Mouse (Mus musculus) adipose tissue, adult 10 weeks (tissue): ENCODE data around the gene Thtpa. TPM values are rescaled to one million over a fixed set of nuclear protein-coding genes. Genes with fewer than 3 reads are reported as not detected.

Experiments
- polyA plus RNA-seq: library from polyadenylated mRNA; stranded (reverse); fragments of 350-450 nt; fragmentation: Illumina TruSeq; extraction: RNeasy Lipid Tissue Mini Kit (QIAGEN cat#74804); gene quantifications from one replicate; pipeline ENCODE4 v1.2.3, GENCODE M21; 2014; ENCODE audit warnings: low read depth, low replicate concordance

Gene Thtpa
- polyA plus RNA-seq = 19.8 TPM

DNA sequence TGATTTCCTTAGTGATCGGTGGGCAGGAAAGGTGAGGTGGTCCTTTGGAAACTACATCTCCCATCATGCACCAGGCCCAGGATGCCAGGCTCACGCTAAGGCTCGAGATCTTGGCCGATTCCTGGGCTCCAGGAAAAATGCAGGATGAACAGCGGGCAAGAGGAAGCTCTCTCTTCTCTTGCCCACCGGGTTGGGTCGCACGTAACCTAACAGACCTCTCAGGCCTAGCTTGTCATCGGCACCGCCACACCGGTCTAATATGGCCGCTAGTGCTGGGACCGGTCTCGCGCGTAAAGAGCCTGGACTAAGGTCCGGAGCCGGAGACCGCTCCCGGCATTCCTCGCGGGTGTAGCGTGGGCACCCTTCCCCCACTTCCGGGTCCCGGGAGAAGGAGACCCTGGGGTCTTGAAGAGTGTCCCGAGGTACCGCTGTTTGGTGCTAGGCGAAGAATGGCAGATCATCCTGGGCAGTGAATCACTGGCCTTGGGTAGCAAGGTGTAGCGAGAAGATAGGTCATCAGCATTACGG is at the start of gene Thtpa:
TSS of gene Thtpa (plus strand) at position 81 of the 528 bp plus-strand sequence.

GRCm38 (mm10) chr14:55092011-55092577 is 2.5 kb upstream of the Thtpa start, which contains the start of gene Zfhx2:
Gene Zfhx2 (minus strand): TSS chr14:55092324.

GRCm38 (mm10) chr14:55105836-55106809 is 11.5 kb downstream of the Thtpa start, which contains the start of gene Ap1g2:
Gene Ap1g2 (minus strand): TSS chr14:55106593.

DNA sequence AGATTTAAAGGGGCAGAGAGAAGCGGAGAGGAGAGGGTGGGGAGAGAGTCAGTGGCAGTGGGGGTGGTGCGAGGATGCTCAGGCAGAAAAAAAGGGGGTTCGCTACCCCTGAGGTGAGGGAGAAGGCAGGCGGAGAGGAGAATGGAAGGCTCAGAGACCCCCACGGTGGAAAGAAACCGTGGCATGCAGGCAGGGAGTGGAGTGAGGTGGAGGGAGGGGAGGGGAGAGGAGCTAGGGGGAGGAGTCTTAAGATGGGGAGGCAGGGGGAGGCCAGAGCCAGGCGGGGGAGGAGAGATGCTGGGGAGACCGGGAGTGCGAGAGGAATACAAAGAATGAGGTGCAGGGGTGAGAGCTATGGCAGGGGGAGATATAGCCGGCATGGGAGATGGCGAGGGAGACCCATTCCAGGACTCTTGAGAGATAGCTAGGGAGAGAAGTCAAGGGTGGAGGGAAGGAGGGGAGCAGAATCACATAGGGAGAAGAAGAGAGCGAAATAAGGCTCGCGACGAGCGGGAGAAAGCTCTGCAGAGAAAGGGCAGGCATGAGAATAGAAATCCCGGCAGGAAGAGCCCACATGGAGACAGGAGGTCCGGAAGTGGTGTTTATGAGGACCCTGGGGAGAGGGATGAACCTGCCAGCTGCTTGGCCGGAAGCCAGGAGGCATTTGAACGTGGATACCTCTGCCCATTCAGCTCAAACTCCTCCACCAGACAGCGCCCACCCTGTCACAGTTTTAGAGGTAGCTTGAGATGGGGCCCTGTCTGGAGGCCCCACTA is 22.0 kb downstream of the Thtpa start, which contains the start of gene Jph4:
TSS of gene Jph4 (minus strand) at position 511 of the 776 bp plus-strand sequence.

Other genes starting within 250 kb of the Thtpa start
- gene Homez, start 223.8 kb upstream of the Thtpa start, polyA plus RNA-seq = 8.6 TPM
- gene Ppp1r3e, start 217.2 kb upstream of the Thtpa start, polyA plus RNA-seq = 28.9 TPM
- gene Bcl2l2, start 211.4 kb upstream of the Thtpa start, polyA plus RNA-seq = 68.7 TPM
- gene Gm20521, start 211.3 kb upstream of the Thtpa start, polyA plus RNA-seq = 1.2 TPM
- 308 TPM for gene Pabpn1, start 202.3 kb upstream of the Thtpa start, polyA plus RNA-seq
- 37.1 TPM for gene Slc22a17, start 181.7 kb upstream of the Thtpa start, polyA plus RNA-seq
- gene Efs, start 168.7 kb upstream of the Thtpa start, polyA plus RNA-seq = 8.2 TPM
- not detected for gene Il25, start 162.1 kb upstream of the Thtpa start, polyA plus RNA-seq
- 0.63 TPM for gene Cmtm5, start 158.5 kb upstream of the Thtpa start, polyA plus RNA-seq
- not detected for gene Myh6, start 127.9 kb upstream of the Thtpa start, polyA plus RNA-seq
- gene Gm17428, start 117.9 kb upstream of the Thtpa start, polyA plus RNA-seq = not detected
- 0.22 TPM for gene Myh7, start 100.2 kb upstream of the Thtpa start, polyA plus RNA-seq
- gene Ngdn, start 79.3 kb upstream of the Thtpa start, polyA plus RNA-seq = 32.8 TPM
- 2.4 TPM for gene Zfhx2, start 2.5 kb upstream of the Thtpa start, polyA plus RNA-seq
- 12.7 TPM for gene Ap1g2, start 11.8 kb downstream of the Thtpa start, polyA plus RNA-seq
- 0.51 TPM for gene Jph4, start 22.2 kb downstream of the Thtpa start, polyA plus RNA-seq
- not detected for gene Dhrs2, start 127.2 kb downstream of the Thtpa start, polyA plus RNA-seq